Mouse (Mus musculus) left cerebral cortex, adult 11 months (tissue): ENCODE measurements around the gene Map3k3.

Source experiments
- DNase-seq: peaks from one replicate; pipeline ENCODE4 v3.0.0; 2022; ENCODE audit warnings: low spot score

Map3k3 gene

GRCm38 (mm10) chr11:106158081-106158929 is 73.9 kb downstream of the Map3k3 start:
- DNase-seq, result no peak

DNA sequence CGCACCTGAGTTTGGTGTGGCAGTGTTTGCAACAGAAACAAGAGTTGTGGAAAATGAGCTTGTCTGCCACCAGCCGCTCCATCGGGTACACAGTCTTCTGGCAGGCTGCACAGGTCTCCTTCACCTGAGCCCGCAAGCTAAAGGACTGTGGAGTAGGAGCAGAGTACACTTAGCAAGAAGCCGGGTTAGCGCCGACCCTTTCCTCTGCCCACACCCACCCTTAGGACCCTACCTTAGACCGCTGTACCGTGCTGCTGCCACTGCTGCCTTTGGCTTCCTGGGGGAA is 74.5 kb downstream of the Map3k3 start:
- no peak for DNase-seq

GRCm38 (mm10) chr11:106159216-106159920 is 75.0 kb downstream of the Map3k3 start:
- no peak for DNase-seq

GRCm38 (mm10) chr11:106159921-106160840 is 75.8 kb downstream of the Map3k3 start:
- DNase-seq, result no peak

- DNase-seq, result peak; percentile 87
Observed at GRCm38 (mm10) chr11:106160841-106161721, 76.7 kb downstream of the Map3k3 start, which contains the start of the genes Gm10840 and Limd2. TSS of gene Gm10840 (plus strand) at chr11:106160850. TSS of gene Limd2 (minus strand) at chr11:106160860.

DNA sequence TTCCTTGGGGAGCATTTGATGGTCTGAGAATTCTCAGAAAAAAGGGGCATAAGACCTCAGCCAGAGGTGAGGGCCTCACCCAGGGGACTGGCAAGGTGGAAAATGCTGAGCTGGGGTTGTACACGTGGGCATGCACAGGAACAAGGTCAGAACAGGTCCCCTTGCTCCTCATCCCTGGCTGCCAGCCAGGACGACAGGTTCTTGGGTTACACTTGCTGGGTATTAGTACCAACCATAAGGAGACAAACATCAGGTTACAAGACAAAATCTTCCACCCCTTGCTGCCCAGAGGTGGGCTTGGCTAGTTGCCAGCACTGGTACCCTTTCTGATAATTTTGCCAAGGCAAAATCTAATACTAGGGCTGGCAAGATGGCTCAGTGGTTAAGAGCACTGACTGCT is 77.8 kb downstream of the Map3k3 start:
- DNase-seq, result no peak

DNA sequence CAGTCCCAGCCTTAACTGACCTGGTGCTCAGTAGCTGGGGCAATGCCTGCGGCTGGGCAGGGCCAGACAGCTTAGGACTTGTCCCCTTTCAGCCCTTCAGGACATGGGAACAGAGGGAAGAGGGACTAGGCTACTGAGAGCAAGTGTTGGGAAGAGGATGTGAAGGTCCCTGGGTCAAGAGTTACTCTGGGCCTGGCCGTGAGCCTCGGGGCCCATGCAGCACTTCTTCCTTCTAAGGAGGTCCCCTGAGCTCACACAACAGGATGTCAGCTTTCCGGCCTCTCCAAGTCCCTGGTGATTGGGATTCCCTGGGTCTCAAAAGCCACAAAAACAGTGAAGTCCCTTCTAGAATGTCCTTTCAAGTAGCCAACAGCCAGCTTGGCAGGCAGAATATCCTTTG is 79.1 kb downstream of the Map3k3 start:
- no peak for DNase-seq

- DNase-seq, result no peak
Observed at GRCm38 (mm10) chr11:106164601-106165180, 80.3 kb downstream of the Map3k3 start.

DNA sequence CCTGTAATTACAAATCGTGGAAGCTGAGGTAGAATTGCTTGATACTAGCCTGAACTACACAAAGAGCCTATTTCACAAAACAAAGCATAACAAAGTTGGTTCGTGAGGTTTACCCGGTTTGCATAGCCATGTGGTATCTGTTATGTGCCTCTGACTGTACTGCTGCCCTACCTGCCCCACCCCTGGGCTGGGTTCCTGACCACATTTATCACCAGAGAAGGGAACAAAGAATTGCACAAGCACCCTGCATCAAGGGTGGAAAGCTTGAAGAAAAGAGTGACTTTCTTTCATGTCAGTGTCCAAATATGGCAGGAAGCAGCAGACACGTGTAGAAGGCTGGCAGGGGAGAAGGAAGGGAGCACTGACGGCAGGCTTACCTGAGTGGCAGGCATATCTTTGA is 83.0 kb downstream of the Map3k3 start:
- DNase-seq, result no peak

DNA sequence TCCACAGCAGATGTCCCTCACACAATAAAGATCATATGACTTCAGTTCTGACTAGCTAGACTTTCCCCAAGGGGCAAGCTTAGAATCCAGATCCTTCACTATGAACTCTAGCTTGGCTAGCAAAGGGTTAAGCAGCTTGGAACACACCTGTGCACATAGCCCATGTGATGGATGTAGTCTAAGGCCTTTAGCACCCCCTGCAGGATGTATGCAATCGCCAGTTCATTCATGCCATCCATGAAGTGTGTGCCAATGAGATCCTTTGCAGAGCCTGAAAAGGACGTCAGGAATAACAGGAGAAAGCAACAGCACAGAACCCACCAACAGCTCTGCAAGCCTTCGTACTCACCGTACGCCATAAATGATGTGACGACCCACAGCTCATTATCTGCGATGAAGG is 86.4 kb downstream of the Map3k3 start:
- no peak for DNase-seq

- no peak for DNase-seq
Observed at GRCm38 (mm10) chr11:106173228-106173627, 88.8 kb downstream of the Map3k3 start.

DNA sequence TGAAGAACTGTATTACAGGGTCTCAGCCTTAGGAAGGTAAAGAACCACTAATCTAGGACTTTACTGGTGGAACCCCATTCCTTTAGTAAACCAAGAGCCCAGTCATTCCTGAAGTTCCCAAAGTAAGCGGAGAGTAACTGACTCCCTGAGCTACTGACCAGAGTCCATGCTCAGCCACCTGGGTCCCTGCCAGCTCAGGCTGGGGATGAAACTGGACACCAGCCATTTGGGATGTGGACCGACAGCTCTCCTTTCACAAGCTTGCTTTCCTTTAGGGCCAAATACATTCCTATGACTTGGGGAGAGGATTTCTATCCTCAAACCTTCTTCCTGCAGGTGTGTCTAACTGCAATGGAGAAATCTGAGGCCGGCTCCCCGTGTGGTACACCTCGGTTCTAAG is 90.0 kb downstream of the Map3k3 start:
- DNase-seq, result no peak

DNA sequence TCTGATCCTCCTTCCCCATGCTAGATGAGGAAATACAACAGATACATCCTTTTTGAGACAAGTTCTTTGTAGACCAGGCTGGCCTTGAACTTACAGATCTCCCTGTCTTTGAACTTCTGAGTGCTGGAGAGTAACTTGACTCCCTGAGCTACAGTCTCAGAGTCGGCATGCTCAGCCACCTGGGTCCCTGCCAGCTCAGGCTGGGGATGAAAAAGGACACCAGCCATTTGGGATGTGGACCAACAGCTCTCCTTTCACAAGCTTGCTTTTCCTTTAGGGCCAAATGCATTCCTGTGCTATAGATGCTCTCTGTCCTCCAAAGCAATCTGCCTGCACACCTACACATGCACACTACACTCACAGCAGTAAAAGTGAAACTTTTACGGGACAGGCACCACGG is 90.7 kb downstream of the Map3k3 start:
- DNase-seq, result no peak

DNA sequence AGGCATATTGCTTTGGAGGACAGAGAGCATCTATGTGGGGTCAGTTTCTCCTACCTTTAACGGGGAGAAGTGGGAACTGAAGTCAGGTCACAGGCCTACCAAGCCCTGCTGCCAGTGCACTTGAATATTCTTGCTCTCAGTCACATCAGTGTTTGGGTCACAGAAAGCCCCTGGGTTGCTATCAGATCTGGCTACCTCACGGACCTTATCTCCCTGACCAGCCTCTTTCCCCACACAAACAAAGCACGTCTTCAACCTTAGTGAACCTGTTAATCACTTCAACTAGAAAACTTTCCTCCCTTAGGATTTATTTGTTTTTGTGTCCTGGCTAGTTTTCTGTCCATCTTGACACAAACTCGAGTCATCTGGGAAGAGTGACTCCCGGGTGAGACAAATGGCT is 92.0 kb downstream of the Map3k3 start:
- no peak for DNase-seq

GRCm38 (mm10) chr11:106178036-106178782 is 93.8 kb downstream of the Map3k3 start:
- no peak for DNase-seq

- DNase-seq, result no peak
Observed at GRCm38 (mm10) chr11:106179711-106180448, 95.5 kb downstream of the Map3k3 start.

DNA sequence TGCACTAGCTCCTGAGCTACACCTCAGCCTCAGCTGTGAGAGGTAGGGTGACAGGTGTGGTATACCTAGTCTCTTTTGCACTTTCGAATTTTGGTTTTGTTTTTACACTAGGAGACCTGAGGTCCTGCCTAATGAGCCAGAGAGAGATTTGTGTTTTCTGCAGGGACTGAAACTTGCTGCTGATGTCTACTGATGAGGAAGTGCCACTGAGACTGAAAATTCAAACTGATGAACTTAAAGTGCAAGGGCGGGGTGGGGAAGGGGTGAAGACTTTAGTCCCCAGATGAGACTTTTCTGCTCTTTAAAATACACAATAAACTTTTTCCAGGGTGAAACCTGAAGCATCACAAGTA is 96.0 kb downstream of the Map3k3 start:
- no peak for DNase-seq

DNA sequence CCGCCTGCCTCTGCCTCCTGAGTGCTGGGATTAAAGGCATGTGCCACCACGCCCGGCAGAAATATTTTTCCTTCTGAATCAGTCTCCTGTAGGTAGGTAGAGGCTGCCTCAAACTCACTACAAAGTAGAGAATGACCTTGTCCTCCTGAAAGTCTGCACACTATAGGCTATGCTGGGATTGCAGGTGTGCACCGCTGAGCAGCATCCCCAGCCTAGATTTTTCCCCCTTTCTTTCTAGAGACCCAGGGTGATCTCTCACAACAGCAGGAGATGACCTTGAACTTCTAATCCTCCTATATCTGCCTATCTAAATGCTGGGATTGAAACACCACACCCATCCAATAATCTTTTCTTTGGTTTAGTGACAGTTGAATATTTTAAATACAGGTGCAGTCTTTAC is 102.9 kb downstream of the Map3k3 start:
- DNase-seq, result no peak

- no peak for DNase-seq
Observed at GRCm38 (mm10) chr11:106191716-106192115, 107.3 kb downstream of the Map3k3 start.

DNA sequence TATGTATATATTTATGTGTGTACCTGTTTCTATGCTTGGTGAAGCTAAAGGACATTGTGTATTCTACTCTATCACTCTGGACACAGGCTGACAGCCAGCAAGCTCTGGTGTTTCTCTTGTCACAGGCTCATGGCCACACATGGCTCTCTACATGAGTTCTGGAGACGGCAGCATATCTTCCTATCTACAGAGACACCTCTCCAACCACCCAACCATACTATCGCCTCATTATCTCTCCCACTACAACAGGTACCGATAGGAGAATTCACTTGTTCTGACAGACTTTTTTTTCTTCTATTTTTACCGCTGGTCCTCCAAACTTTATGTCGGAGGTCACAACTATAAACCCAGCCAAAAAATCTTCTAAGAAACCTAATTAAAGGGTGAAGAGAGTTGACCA is 107.8 kb downstream of the Map3k3 start:
- no peak for DNase-seq
